Mouse (Mus musculus): ENCODE results near the gene C1ra. TPM values are rescaled to one million over a fixed set of nuclear protein-coding genes. Genes with fewer than 3 reads are reported as not detected.

Gene C1ra
- polyA plus RNA-seq, 1 experiment from 2014 or later, result 0.08 TPM

Other genes starting within 250 kb of the C1ra start
- gene Cd163, start 207.7 kb upstream of the C1ra start, polyA plus RNA-seq (2014; fragmentation: Nextera tagmentation; extraction: Ambion mirVana), result not detected in 2 replicates
- 46.9 and 49.9 TPM in 2 replicates for gene Pex5, start 97.3 kb upstream of the C1ra start, polyA plus RNA-seq (2014; fragmentation: Nextera tagmentation; extraction: Ambion mirVana)
- gene Clstn3, start 47.6 kb upstream of the C1ra start, polyA plus RNA-seq (2014; fragmentation: Nextera tagmentation; extraction: Ambion mirVana), result 12.8 and 15.2 TPM in 2 replicates
- 0.08 and 0.21 TPM in 2 replicates for gene C1rl, start 19.3 kb upstream of the C1ra start, polyA plus RNA-seq (2014; fragmentation: Nextera tagmentation; extraction: Ambion mirVana)
- 0.33 TPM in 1 of 2 replicates, not detected in the other for gene C1s1, start 30.0 kb downstream of the C1ra start, polyA plus RNA-seq (2014; fragmentation: Nextera tagmentation; extraction: Ambion mirVana)
- not detected in 2 replicates for gene C1rb, start 57.9 kb downstream of the C1ra start, polyA plus RNA-seq (2014; fragmentation: Nextera tagmentation; extraction: Ambion mirVana)
- not detected in 2 replicates for gene C1s2, start 123.7 kb downstream of the C1ra start, polyA plus RNA-seq (2014; fragmentation: Nextera tagmentation; extraction: Ambion mirVana)
- 34.3 and 35.5 TPM in 2 replicates for gene Lpcat3, start 150.6 kb downstream of the C1ra start, polyA plus RNA-seq (2014; fragmentation: Nextera tagmentation; extraction: Ambion mirVana)
- gene Emg1, start 199.8 kb downstream of the C1ra start, polyA plus RNA-seq (2014; fragmentation: Nextera tagmentation; extraction: Ambion mirVana), result 227 and 228 TPM in 2 replicates
- gene Phb2, start 199.9 kb downstream of the C1ra start, polyA plus RNA-seq (2014; fragmentation: Nextera tagmentation; extraction: Ambion mirVana), result 376 and 404 TPM in 2 replicates
- gene Ptpn6, start 226.3 kb downstream of the C1ra start, polyA plus RNA-seq (2014; fragmentation: Nextera tagmentation; extraction: Ambion mirVana), result 4.8 and 4.9 TPM in 2 replicates
- 509 and 514 TPM in 2 replicates for gene Grcc10, start 229.0 kb downstream of the C1ra start, polyA plus RNA-seq (2014; fragmentation: Nextera tagmentation; extraction: Ambion mirVana)
- gene Gm45234, start 243.6 kb downstream of the C1ra start, polyA plus RNA-seq (2014; fragmentation: Nextera tagmentation; extraction: Ambion mirVana), result not detected in 2 replicates
- gene Atn1, start 244.1 kb downstream of the C1ra start, polyA plus RNA-seq (2014; fragmentation: Nextera tagmentation; extraction: Ambion mirVana), result 13.9 and 14.4 TPM in 2 replicates